Mouse (Mus musculus): ENCODE data around the gene Gm7271. TPM values are rescaled to one million over a fixed set of nuclear protein-coding genes. Genes with fewer than 3 reads are reported as not detected.

The Gm7271 gene
- polyA plus RNA-seq (2017; shearing (Covaris generic)) = not detected

DNA sequence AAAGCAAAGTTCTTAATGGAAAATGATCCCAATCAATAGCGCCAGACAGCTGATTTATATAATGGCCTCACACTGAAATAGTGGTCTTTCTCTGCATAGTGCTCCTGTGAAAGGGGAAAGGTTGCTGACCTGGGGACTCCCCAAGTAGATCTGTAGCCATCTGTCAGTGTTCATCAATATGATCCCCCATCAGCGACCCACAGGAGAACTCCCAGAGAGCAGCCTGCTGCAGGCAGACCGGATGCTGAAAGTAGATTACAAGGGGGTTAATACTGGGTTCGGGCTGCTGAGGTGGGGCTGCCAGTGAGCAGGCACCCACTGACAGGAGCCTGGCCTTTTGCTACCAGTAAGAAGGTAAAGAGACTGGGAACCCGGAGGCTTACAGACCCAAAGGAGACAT lies at the start of gene Gm7271:
TSS of gene Gm7271 (plus strand) at position 230 of the 400 bp plus-strand sequence.

DNA sequence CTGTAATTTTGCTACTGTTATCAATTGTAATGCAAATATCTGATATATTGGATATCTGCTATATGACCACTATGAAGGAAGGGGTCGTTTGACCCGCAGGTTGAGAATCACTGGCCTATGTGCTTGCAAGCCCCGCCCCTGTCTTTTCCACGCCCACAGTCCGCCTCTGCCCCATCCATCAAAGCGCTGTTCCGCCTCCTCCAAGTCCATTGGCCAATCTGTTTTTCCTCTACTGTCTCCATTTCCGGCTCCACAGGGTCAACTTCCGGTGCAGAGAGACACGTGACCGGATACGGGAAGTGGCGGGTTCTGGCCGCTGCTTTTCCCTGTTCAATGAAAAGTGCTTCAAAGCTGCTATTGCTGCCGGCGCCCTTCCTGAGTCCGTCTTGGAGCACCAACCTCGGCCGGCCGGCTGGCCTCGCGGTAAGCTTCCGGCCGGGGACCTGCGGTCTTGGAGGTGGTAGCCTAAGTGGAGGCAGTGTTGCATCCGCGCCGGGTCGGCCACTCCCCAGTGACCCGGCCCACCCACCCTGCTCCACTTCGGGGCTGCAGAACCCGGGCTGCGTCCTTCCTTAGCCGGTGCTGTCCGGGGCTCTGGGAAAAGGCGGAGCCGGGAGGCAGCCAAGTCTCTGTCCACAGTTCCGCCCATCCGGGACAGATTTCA lies 45.3 kb downstream of the Gm7271 start, which contains the start of gene Exoc1:
TSS of gene Exoc1 (plus strand) at position 272 of the 664 bp plus-strand sequence.

Other genes with a start within 250 kb of the Gm7271 start
- gene Clock, start 179.2 kb upstream of the Gm7271 start, polyA plus RNA-seq (2017; shearing (Covaris generic)) = 18.1 TPM
- gene Pdcl2, start 152.9 kb upstream of the Gm7271 start, polyA plus RNA-seq (2017; shearing (Covaris generic)) = not detected
- gene Nmu, start 120.3 kb upstream of the Gm7271 start, polyA plus RNA-seq (2017; shearing (Covaris generic)) = not detected
- 49.4 TPM for gene Exoc1, start 45.3 kb downstream of the Gm7271 start, polyA plus RNA-seq (2017; shearing (Covaris generic))
- gene Cep135, start 104.7 kb downstream of the Gm7271 start, polyA plus RNA-seq (2017; shearing (Covaris generic)) = 7.9 TPM
- gene C530008M17Rik, start 172.5 kb downstream of the Gm7271 start, polyA plus RNA-seq (2017; shearing (Covaris generic)) = 1.4 TPM

Data from activated CD4-positive, CD25-positive, alpha-beta regulatory T cell, adult 9 weeks (primary cell).